Mouse (Mus musculus) midbrain, embryonic 12.5 days (tissue): ENCODE measurements around the gene Thada. TPM values are rescaled to one million over a fixed set of nuclear protein-coding genes. Genes with fewer than 3 reads are reported as not detected.

Source experiments
- ATAC-seq: fragments of 200-750 bp; cut with Nextera tagmentation; 2 replicates; pipeline ENCODE4 v1.8.0; 2017; ENCODE audit warnings: low read depth, moderate TSS enrichment, moderate library complexity; ENCODE audit not compliant: low FRiP score
- H3K27ac ChIP-seq: fragments of 300-500 bp; sonication (generic); replicated peaks from 2 replicates; pipeline ENCODE4 v1.5.1; 2016; ENCODE audit warnings: mild to moderate bottlenecking
- H3K27me3 ChIP-seq: fragments of 300-500 bp; sonication (generic); 2 replicates; pipeline ENCODE4 v1.6.1; 2016; ENCODE audit warnings: mild to moderate bottlenecking
- H3K36me3 ChIP-seq: fragments of 300-500 bp; sonication (generic); 2 replicates; pipeline ENCODE4 v1.6.1; 2016
- H3K4me1 ChIP-seq: fragments of 300-500 bp; sonication (generic); 2 replicates; pipeline ENCODE4 v1.6.1; 2016
- H3K4me2 ChIP-seq: fragments of 300-500 bp; sonication (generic); replicated peaks from 2 replicates; pipeline ENCODE4 v1.6.1; 2016; ENCODE audit warnings: mild to moderate bottlenecking, moderate library complexity
- H3K4me3 ChIP-seq: fragments of 300-500 bp; sonication (generic); 2 replicates; pipeline ENCODE4 v1.5.1; 2016; ENCODE audit warnings: mild to moderate bottlenecking
- H3K9ac ChIP-seq: fragments of 300-500 bp; sonication (generic); replicated peaks from 2 replicates; pipeline ENCODE4 v1.6.1; 2016; ENCODE audit warnings: mild to moderate bottlenecking, moderate library complexity
- H3K9me3 ChIP-seq: fragments of 300-500 bp; sonication (generic); 2 replicates; pipeline ENCODE4 v1.6.1; 2016; ENCODE audit warnings: mild to moderate bottlenecking
- WGBS: fragments of 180-500 bp; shearing (Covaris S2); methylation state at CpG from one replicate; pipeline ENCODE4 v1.1.7; 2016; 5-methylcytosine and 5-hydroxymethylcytosine counted together
- polyA plus RNA-seq: library from polyadenylated mRNA; unstranded; fragments of >200 nt; fragmentation: Nextera tagmentation; extraction: Ambion mirVana; gene quantifications from 2 replicates; pipeline ENCODE4 v1.2.1, GENCODE M21; 2016

The Thada gene
- polyA plus RNA-seq, 1 experiment from 2014 or later, result 11.8 TPM

GRCm38 (mm10) chr17:84497559-84497958 is 31.6 kb upstream of the Thada start:
- WGBS, result 56% methylated on average over 2 of the region's 2 CpGs
- Histone ChIP-seq H3K4me1 (no peaks in the 10 kb centered on the region), H3K36me3 (no peaks in the 10 kb centered on the region), H3K27me3 (no peaks in the 10 kb centered on the region), H3K4me3 (no peak overlapping the region), H3K9ac (no peak overlapping the region), H3K4me2 (no peak overlapping the region), H3K9me3 (no peaks in the 10 kb centered on the region), H3K27ac (no peak overlapping the region)
- no peak for ATAC-seq

DNA sequence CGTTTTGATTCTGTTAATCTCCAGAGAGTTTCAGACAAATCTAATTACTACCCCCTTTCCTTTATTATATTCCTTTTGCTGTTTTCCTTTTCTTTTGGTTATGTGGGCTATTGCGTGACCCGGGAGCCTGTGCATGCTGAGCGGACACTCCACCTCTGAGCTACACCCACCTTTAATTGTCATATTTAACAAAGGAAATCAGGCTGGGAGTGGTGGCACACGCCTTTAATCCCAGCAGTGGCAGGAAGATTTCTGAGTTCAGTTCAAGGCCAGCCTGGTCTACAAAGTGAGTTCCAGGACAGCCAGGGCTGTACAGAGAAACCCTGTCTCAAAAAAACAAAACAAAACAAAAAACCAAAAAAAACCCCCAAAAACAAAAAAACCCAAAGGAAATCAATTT is 31.0 kb upstream of the Thada start:
- H3K27ac ChIP-seq, result no peak overlapping the region
- 85% methylated on average over 5 of the region's 5 CpGs for WGBS
- H3K9ac ChIP-seq, result no peak overlapping the region
- H3K27me3 ChIP-seq, result no peaks in the 10 kb centered on the region
- no peak overlapping the region for H3K4me3 ChIP-seq
- no peaks in the 10 kb centered on the region for H3K4me1 ChIP-seq
- no peaks in the 10 kb centered on the region for H3K36me3 ChIP-seq
- no peak for ATAC-seq
- no peak overlapping the region for H3K4me2 ChIP-seq
- no peaks in the 10 kb centered on the region for H3K9me3 ChIP-seq

DNA sequence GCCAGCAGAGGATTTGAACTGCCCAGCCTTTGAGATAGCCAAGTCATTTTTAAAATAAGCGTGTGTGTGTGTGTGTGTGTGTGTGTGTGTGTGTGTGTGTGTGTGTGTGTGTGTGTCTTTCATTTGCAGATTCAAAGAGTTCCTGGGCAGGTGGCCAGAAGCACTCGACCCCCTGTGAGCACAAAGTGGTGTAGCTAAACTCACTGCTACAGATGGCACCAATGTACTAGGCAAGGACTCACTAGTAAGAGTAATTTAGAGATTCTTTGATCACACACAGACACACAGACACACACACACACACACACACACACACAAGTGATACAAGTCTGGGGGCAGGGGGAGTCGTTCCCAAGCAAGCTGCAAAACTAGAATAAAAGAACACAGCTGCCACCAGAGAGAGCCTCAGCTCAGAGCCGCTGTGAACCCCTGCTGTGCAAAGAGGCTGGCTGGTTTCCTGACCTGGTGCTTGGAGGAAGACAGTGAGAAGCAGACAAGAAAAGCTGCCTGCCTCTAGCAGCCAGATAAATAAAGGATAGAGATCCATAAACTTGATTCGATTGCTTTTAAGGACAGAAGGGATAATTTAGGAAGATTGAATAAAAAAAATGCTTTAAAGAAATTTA is 26.4 kb upstream of the Thada start:
- no peak overlapping the region for H3K4me3 ChIP-seq
- ATAC-seq, result no peak
- no peak overlapping the region for H3K4me2 ChIP-seq
- H3K4me1 ChIP-seq, result no peaks in the 10 kb centered on the region
- 28% methylated on average over 4 of the region's 5 CpGs for WGBS
- H3K9ac ChIP-seq, result no peak overlapping the region
- H3K9me3 ChIP-seq, result no peaks in the 10 kb centered on the region
- no peaks in the 10 kb centered on the region for H3K27me3 ChIP-seq
- H3K27ac ChIP-seq, result no peak overlapping the region
- H3K36me3 ChIP-seq, result no peaks in the 10 kb centered on the region

GRCm38 (mm10) chr17:84487415-84487814 is 21.4 kb upstream of the Thada start:
- no peak for ATAC-seq

GRCm38 (mm10) chr17:84483673-84484320 is 17.8 kb upstream of the Thada start:
- 81% methylated on average over 6 of the region's 6 CpGs for WGBS
- no peak for ATAC-seq
- Histone ChIP-seq H3K27me3 (no peaks in the 10 kb centered on the region), H3K36me3 (no peaks in the 10 kb centered on the region), H3K27ac (no peak overlapping the region), H3K4me3 (no peak overlapping the region), H3K9me3 (no peaks in the 10 kb centered on the region), H3K4me2 (no peak overlapping the region), H3K9ac (no peak overlapping the region), H3K4me1 (peaks cover 7% of the 10 kb centered on the region; the same call in 1 of the 2 replicates)

More at GRCm38 (mm10) chr17:84487415-84487814, 21.4 kb upstream of the Thada start:
- Histone ChIP-seq H3K27me3 (no peaks in the 10 kb centered on the region), H3K9me3 (no peaks in the 10 kb centered on the region), H3K4me3 (no peak overlapping the region), H3K36me3 (no peaks in the 10 kb centered on the region), H3K27ac (no peak overlapping the region), H3K4me1 (no peaks in the 10 kb centered on the region), H3K9ac (no peak overlapping the region), H3K4me2 (no peak overlapping the region)
- WGBS, result 85% methylated on average over 2 of the region's 2 CpGs

DNA sequence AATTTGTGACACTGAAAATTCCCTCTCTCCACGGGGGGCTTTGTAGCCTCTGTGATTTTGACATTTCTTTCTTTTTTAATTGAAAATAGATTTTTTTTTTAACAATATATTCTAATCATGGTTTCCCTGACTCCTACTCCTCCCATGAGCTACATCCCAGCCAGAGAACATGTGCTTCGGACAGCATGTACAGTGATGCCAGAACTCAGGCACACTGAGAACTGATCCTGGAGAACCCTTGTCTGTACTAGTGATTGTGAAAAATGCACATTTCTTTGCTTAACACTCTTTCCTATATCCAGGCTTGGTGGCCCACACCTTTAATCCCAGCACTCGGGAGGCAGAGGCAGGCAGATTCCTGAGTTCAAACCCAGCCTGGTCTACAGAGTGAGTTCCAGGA is 16.8 kb upstream of the Thada start:
- H3K4me1 ChIP-seq, result peaks cover 7% of the 10 kb centered on the region; the same call in 1 of the 2 replicates
- H3K27ac ChIP-seq, result no peak overlapping the region
- H3K36me3 ChIP-seq, result no peaks in the 10 kb centered on the region
- ATAC-seq, result no peak
- no peak overlapping the region for H3K9ac ChIP-seq
- 88% methylated on average over 3 of the region's 3 CpGs for WGBS
- no peak overlapping the region for H3K4me2 ChIP-seq
- H3K9me3 ChIP-seq, result no peaks in the 10 kb centered on the region
- H3K27me3 ChIP-seq, result no peaks in the 10 kb centered on the region
- H3K4me3 ChIP-seq, result no peak overlapping the region

GRCm38 (mm10) chr17:84480464-84481355 is 14.7 kb upstream of the Thada start:
- Histone ChIP-seq H3K27ac (no peak overlapping the region), H3K9me3 (no peaks in the 10 kb centered on the region), H3K36me3 (no peaks in the 10 kb centered on the region), H3K4me3 (no peak overlapping the region), H3K27me3 (no peaks in the 10 kb centered on the region), H3K4me2 (no peak overlapping the region), H3K9ac (no peak overlapping the region), H3K4me1 (peaks cover 7% of the 10 kb centered on the region; the same call in 1 of the 2 replicates)
- WGBS, result 38% methylated on average over 15 of the region's 15 CpGs
- peak; percentile 30; the same call in 1 of the 2 replicates for ATAC-seq

DNA sequence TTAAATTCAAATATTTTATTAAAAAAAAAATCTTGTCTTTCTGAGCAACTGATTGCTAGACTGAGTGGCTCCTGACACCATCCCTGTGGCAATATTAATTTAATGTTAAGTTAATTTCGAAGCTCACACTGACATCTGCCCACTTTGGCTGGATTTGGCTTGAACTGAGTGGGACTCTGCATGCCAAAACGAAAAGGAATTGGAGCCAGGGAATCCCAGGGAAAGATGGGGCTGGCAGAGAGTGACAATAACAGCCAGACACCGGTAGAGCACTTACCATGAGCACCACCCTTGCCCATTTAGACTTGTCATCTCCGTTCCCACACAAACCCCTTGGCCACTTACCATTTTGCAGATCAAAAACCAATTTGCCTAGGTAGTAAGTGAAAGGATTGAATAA is 12.3 kb upstream of the Thada start:
- WGBS, result 87% methylated on average over 4 of the region's 4 CpGs
- no peak for ATAC-seq
- no peak overlapping the region for H3K4me2 ChIP-seq
- no peaks in the 10 kb centered on the region for H3K27me3 ChIP-seq
- no peak overlapping the region for H3K9ac ChIP-seq
- no peaks in the 10 kb centered on the region for H3K36me3 ChIP-seq
- no peak overlapping the region for H3K27ac ChIP-seq
- H3K9me3 ChIP-seq, result no peaks in the 10 kb centered on the region
- H3K4me3 ChIP-seq, result no peak overlapping the region
- H3K4me1 ChIP-seq, result peaks cover 7% of the 10 kb centered on the region; the same call in 1 of the 2 replicates

- Histone ChIP-seq H3K4me1 (peaks cover 7% of the 10 kb centered on the region; the same call in 1 of the 2 replicates), H3K27me3 (no peaks in the 10 kb centered on the region), H3K9ac (no peak overlapping the region), H3K36me3 (no peaks in the 10 kb centered on the region), H3K9me3 (no peaks in the 10 kb centered on the region), H3K4me2 (no peak overlapping the region), H3K4me3 (no peak overlapping the region), H3K27ac (no peak overlapping the region)
- 88% methylated on average over 5 of the region's 5 CpGs for WGBS
- ATAC-seq, result no peak
Observed at GRCm38 (mm10) chr17:84477176-84477575, 11.2 kb upstream of the Thada start.

DNA sequence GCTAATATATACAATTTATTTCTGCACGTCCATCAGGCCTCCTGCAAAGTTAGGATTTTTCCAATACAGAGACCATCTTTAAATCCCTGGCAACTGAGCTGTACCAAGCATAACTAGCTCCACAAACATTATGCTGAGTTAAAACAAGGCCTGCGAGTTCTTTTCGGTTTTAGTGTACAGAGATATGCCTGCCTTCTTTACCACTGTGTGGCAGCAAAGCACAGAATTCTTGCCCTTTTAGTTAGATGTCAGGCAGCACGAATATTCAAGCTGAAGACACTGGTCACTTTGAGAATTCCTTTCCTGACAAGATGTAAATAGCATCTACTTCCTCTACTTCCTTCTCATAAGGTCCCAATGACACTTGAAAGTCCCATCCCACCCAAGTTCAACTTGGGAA is 8.3 kb upstream of the Thada start:
- no peak for ATAC-seq
- 64% methylated on average over 4 of the region's 4 CpGs for WGBS

GRCm38 (mm10) chr17:84435012-84435411 is 31.0 kb downstream of the Thada start:
- peaks cover 87% of the 10 kb centered on the region for H3K36me3 ChIP-seq
- no peaks in the 10 kb centered on the region for H3K4me1 ChIP-seq

More for the DNA sequence above, 8.3 kb upstream of the Thada start:
- no peak overlapping the region for H3K4me2 ChIP-seq
- no peak overlapping the region for H3K27ac ChIP-seq
- H3K4me1 ChIP-seq, result no peaks in the 10 kb centered on the region
- H3K27me3 ChIP-seq, result no peaks in the 10 kb centered on the region
- no peaks in the 10 kb centered on the region for H3K36me3 ChIP-seq
- no peaks in the 10 kb centered on the region for H3K9me3 ChIP-seq
- H3K4me3 ChIP-seq, result no peak overlapping the region
- H3K9ac ChIP-seq, result no peak overlapping the region

DNA sequence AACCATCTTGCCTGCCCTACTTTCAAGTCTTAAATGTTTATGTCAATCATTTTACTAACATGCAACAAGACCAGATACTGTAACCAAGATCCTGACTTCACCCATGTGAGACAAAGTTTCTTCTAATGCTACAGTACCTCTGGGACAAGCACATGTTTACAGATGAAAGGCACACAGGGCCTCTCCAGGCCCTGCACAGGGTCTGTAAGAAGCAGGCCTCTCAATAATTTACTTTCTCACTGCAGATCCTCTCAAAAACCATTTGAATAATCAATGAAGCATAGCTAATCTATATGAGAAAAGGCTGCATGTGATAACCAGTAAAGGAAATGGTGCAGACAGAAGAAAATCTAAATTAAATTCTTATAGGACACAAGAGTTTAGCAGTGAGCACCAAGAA is 31.8 kb downstream of the Thada start:
- Histone ChIP-seq H3K9ac (no peak overlapping the region), H3K9me3 (no peaks in the 10 kb centered on the region), H3K4me3 (no peak overlapping the region), H3K27me3 (no peaks in the 10 kb centered on the region), H3K4me2 (no peak overlapping the region), H3K4me1 (no peaks in the 10 kb centered on the region), H3K36me3 (peaks cover 87% of the 10 kb centered on the region), H3K27ac (no peak overlapping the region)
- no peak for ATAC-seq

More at GRCm38 (mm10) chr17:84435012-84435411, 31.0 kb downstream of the Thada start:
- 88% methylated on average over 4 of the region's 4 CpGs for WGBS
- H3K4me3 ChIP-seq, result no peak overlapping the region
- no peak overlapping the region for H3K4me2 ChIP-seq
- no peak overlapping the region for H3K9ac ChIP-seq
- ATAC-seq, result no peak
- no peaks in the 10 kb centered on the region for H3K27me3 ChIP-seq
- no peaks in the 10 kb centered on the region for H3K9me3 ChIP-seq
- no peak overlapping the region for H3K27ac ChIP-seq
